8 mouse cellular contexts compared by ENCODE assay signal in the genomic region with DNA sequence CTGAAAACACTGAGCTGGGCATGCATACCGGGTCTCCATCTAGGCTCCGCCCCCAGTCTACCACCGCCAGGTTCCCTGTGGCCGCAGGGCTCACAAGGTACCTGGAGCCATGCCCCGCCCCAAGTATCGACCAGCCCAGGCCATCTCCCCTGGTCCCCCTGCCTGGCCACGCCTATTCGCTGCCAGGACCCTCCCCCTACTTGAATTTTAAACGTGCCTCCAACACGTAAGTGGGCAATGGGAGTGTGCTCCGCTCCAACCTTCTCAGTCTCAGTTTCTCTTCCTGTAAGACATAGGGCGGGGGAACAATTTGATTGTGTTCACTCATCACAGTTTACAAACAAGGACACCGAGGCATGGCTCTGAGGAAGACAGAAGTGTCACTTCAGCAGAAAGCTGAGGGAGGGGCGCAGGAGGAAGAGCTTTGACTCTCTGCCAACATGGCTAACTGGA. TPM values are rescaled to one million over a fixed set of nuclear protein-coding genes. Genes with fewer than 3 reads are reported as not detected.
A peak's percentile ranks its signal among the peaks of the same experiment; 100 is the strongest.
DNase-seq lines count a peak whose midpoint lies in the region; ATAC-seq lines count a peak whose summit lies in the region.

A gene (minus strand): TSS at position 116 of the 453 bp plus-strand sequence.

- 2% methylated on average over 14 of the region's 14 CpGs for WGBS in heart, embryonic 10.5 days
- WGBS in kidney, embryonic 15.5 days = 4% methylated on average over 14 of the region's 14 CpGs
- WGBS in liver, embryonic 16.5 days (ENCODE audit: insufficient replicate concordance) = 5% methylated on average over 14 of the region's 14 CpGs
- 3% methylated on average over 14 of the region's 14 CpGs for WGBS in neural tube, embryonic 14.5 days

- peak within 1 kb of the TSS; percentile 90 for H3K27ac ChIP-seq in heart, embryonic 10.5 days
- H3K27ac ChIP-seq in kidney, embryonic 15.5 days = peak within 1 kb of the TSS; percentile 91
- H3K27ac ChIP-seq in liver, embryonic 16.5 days (ENCODE audit: low read length) = peak within 1 kb of the TSS; percentile 84
- H3K27ac ChIP-seq in neural tube, embryonic 14.5 days (ENCODE audit: low read depth, low read length) = peak within 1 kb of the TSS; percentile 62

- H3K9ac ChIP-seq in kidney, embryonic 15.5 days = peak within 1 kb of the TSS; percentile 70
- H3K9ac ChIP-seq in liver, embryonic 16.5 days (ENCODE audit: low read depth, low read length) = peak within 1 kb of the TSS; percentile 89
- peak within 1 kb of the TSS; percentile 80 for H3K9ac ChIP-seq in neural tube, embryonic 14.5 days (replicated peaks; ENCODE audit: low read depth, low read length)

- H3K4me1 ChIP-seq in heart, embryonic 10.5 days = peaks cover 34% of the 10 kb centered on the region
- H3K4me1 ChIP-seq in kidney, embryonic 15.5 days = peaks cover 38% of the 10 kb centered on the region
- peaks cover 35% of the 10 kb centered on the region for H3K4me1 ChIP-seq in liver, embryonic 16.5 days (ENCODE audit: control insufficient read depth, low read depth, low read length)
- peaks cover 17% of the 10 kb centered on the region; the same call in 1 of the 2 replicates for H3K4me1 ChIP-seq in neural tube, embryonic 14.5 days (ENCODE audit: control insufficient read depth, insufficient read depth, low read length)

- H3K36me3 ChIP-seq in heart, embryonic 10.5 days = peaks cover 16% of the 10 kb centered on the region
- peaks cover 22% of the 10 kb centered on the region for H3K36me3 ChIP-seq in kidney, embryonic 15.5 days
- H3K36me3 ChIP-seq in liver, embryonic 16.5 days (ENCODE audit: control insufficient read depth, insufficient read depth) = 0 out of 2 replicates have a peak, but pooled peaks cover 2% of the 10 kb centered on the region
- H3K36me3 ChIP-seq in neural tube, embryonic 14.5 days (ENCODE audit: control insufficient read depth, insufficient read depth, low read length) = no peaks in the 10 kb centered on the region

- no peak for DNase-seq in frontal cortex, postnatal 10 days (ENCODE audit: low spot score in 2 of 2)
- DNase-seq in embryo, embryonic 10.5 days (ENCODE audit: low spot score) = peak; percentile 70
- peak; percentile 83 for DNase-seq in heart, embryonic 10.5 days (ENCODE audit: low spot score)
- no peak for DNase-seq in B cell, adult 2 months

- ATAC-seq in frontal cortex, adult (ENCODE audit: low TSS enrichment) = peak; percentile 7; the same call in 1 of the 2 replicates
- peak; percentile 72 for ATAC-seq in kidney, embryonic 15.5 days (replicated peaks; ENCODE audit: low FRiP score)
- peak; percentile 40 for ATAC-seq in liver, embryonic 16.5 days (ENCODE audit: low read depth)
- peak; percentile 49 for ATAC-seq in neural tube, embryonic 14.5 days (ENCODE audit: low read depth)

- H3K9me3 ChIP-seq in heart, embryonic 10.5 days = no peaks in the 10 kb centered on the region
- no peaks in the 10 kb centered on the region for H3K9me3 ChIP-seq in kidney, embryonic 15.5 days (replicated peaks)
- H3K9me3 ChIP-seq in liver, embryonic 16.5 days (replicated peaks; ENCODE audit: control insufficient read depth, low read length) = no peaks in the 10 kb centered on the region
- H3K9me3 ChIP-seq in neural tube, embryonic 14.5 days (ENCODE audit: control insufficient read depth, low read length) = no peaks in the 10 kb centered on the region

- peak within 1 kb of the TSS; percentile 81 for H3K4me3 ChIP-seq in heart, embryonic 10.5 days
- H3K4me3 ChIP-seq in kidney, embryonic 15.5 days (replicated peaks) = peak within 1 kb of the TSS; percentile 77
- peak within 1 kb of the TSS; percentile 84 for H3K4me3 ChIP-seq in liver, embryonic 16.5 days (ENCODE audit: low read depth, low read length)
- peak within 1 kb of the TSS; percentile 73 for H3K4me3 ChIP-seq in neural tube, embryonic 14.5 days (ENCODE audit: low read depth, low read length)

- no peaks in the 10 kb centered on the region for H3K27me3 ChIP-seq in heart, embryonic 10.5 days (ENCODE audit: insufficient read depth, poor library complexity, severe bottlenecking)
- H3K27me3 ChIP-seq in kidney, embryonic 15.5 days = no peaks in the 10 kb centered on the region
- no peaks in the 10 kb centered on the region for H3K27me3 ChIP-seq in liver, embryonic 16.5 days (ENCODE audit: control insufficient read depth, insufficient read depth, low read depth, low read length)
- H3K27me3 ChIP-seq in neural tube, embryonic 14.5 days (ENCODE audit: control insufficient read depth, insufficient read depth, low read length) = no peaks in the 10 kb centered on the region

- H3K4me2 ChIP-seq in kidney, embryonic 15.5 days = peak within 1 kb of the TSS; percentile 85
- peak within 1 kb of the TSS; percentile 93 for H3K4me2 ChIP-seq in liver, embryonic 16.5 days (ENCODE audit: low read depth, low read length)
- H3K4me2 ChIP-seq in neural tube, embryonic 14.5 days (ENCODE audit: low read depth, low read length) = peak within 1 kb of the TSS; percentile 91

RNA-seq across cellular contexts. Expression of the gene that starts here (rescaled TPM):
- polyA plus RNA-seq in heart, embryonic 10.5 days (2016; fragmentation: Nextera tagmentation; extraction: Ambion mirVana) = 38.0 and 42.0 TPM in 2 replicates
- polyA plus RNA-seq in kidney, embryonic 15.5 days (2015; fragmentation: Nextera tagmentation; extraction: Ambion mirVana) = 65.5 and 75.3 TPM in 2 replicates
- polyA plus RNA-seq in liver, embryonic 16.5 days (2015; fragmentation: Nextera tagmentation; extraction: Ambion mirVana) = 18.9 and 20.5 TPM in 2 replicates
- 74.5 and 85.2 TPM in 2 replicates for polyA plus RNA-seq in neural tube, embryonic 14.5 days (2014; fragmentation: Nextera tagmentation; extraction: Ambion mirVana)

Comparison
In these comparisons a context has a peak if more than half of its experiments do, and no peak if none do; other contexts are left out.
1. ATAC-seq: peak in every context shown above with its lines; median percentile 72 in kidney, embryonic 15.5 days; 49 in neural tube, embryonic 14.5 days; 40 in liver, embryonic 16.5 days; 7 in frontal cortex, adult.
2. DNase-seq: peak in embryo, embryonic 10.5 days (single experiment) and heart, embryonic 10.5 days (single experiment); none in frontal cortex, postnatal 10 days (0 of 2) and B cell, adult 2 months (0 of 2).
3. Peak in every context shown above with its lines, with median percentiles within 50 percentile points of each other: H3K27ac ChIP-seq, H3K4me3 ChIP-seq, H3K4me2 ChIP-seq and H3K9ac ChIP-seq.